Mouse (Mus musculus): ENCODE data around the gene Wdfy3.
"Not testable (repeated sequence)": the region's sequence is repeated elsewhere in the genome, so short reads cannot be mapped to it uniquely, and the experiment has no call there.

Wdfy3 gene

DNA sequence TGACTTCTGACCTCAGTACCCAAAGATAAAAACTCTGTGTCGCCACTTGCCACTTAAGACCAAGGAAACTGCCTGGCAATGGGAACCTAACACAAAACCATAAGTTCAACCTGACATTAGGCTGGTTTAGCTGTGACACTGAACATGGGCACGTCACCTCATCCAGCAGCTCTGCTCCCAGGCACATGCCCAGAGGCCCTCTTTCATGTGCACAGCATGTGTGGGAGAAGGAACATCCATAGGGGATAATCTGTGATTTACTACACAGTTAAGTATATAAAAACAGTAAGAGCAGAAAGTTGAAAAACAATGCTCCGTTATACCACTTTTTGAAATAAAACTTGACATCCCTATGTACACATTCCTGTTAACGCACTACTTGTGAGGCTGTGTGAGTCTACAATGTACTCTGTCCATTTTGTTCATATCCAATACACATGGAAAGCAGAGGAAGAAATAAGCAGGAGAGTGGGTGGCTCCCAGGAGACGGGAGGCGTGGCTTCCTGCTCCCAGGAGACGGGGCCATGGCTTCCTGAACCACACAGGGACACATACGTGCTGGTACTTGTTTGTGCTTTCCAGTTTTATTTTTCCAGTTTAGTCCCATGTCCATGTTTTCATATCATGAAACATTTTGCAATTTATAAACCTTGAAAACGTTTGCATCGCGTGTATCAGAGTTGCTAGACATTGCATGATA is 73.5 kb downstream of the Wdfy3 start:
- DNase-seq: no peak

DNA sequence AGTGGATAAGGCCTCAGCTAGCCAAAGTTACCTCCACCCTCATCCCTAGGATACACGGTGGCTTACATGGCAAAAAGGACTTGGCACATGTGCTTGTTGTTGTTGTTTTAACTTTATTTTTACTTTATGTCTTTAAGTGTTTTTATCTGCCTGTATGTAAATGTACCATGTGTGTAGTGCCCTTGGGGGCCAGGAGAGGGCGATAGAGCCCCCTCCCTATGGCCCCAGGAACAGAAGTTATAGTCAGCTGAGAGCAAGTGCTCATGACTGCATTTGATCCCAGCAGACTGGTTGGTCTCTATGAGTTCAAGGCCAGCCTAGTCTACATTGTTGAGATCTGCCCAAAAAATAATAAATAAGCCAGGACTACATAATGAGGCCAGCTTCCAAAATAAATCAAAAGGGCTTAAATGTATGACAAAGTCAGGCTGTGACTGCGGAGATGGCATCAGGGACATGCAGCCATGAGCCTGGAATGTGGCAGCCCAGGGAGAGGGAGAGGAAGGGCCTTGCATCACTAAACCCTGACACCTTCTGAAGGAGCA is 74.2 kb downstream of the Wdfy3 start:
- DNase-seq: no peak

DNA sequence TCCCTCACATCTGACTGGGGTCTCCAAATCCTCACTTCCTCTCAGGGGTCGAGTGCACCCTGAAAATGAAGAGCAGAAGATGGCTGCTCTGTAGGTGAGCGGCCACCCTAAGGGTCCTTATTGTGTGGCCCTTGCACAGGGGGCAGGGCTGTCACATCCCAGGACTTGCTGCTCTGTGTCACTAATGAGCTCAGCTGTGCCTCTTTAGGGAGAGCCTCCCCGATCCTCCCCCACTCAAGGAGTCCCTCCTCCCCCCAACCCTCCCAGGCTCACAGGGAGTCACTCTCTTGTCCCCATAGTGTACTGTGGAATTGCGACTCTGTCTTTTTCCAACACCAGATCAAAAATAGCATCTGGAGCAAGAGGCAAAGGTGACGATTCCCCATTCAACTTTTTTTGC is 75.7 kb downstream of the Wdfy3 start:
- no peak for DNase-seq

DNA sequence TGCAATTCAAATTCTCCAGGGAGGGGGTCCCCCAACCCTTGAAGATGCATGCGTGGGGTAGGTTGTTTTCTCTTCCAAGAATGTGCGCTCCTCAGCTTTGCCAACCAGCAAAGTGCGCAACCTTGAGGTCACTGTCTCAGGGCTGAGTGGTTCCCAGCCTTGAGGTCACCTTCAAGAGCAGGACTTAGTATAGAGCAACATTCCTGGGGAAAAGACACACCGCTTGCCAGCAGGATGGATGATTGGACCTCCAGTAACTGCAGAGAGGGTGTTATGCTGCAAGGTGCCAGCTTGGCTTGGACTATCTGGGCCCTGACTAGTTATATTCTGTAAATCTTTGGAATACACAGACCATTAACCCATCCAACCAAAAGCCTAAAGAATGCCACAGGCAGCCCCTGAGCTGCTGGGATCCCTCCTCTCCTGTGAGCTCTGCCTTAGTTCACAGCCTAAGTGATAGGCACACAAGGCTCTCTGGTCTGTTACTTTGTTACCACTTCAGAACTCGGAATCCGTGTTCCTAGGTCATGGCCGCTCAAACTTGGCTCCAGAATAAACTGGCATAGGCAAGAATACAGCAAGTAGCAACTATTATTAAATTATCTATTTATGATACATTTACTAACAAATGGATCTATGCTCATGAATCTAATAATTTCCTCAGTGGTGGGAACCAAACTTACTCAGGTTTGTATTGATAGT is 76.6 kb downstream of the Wdfy3 start:
- no peak for DNase-seq

DNA sequence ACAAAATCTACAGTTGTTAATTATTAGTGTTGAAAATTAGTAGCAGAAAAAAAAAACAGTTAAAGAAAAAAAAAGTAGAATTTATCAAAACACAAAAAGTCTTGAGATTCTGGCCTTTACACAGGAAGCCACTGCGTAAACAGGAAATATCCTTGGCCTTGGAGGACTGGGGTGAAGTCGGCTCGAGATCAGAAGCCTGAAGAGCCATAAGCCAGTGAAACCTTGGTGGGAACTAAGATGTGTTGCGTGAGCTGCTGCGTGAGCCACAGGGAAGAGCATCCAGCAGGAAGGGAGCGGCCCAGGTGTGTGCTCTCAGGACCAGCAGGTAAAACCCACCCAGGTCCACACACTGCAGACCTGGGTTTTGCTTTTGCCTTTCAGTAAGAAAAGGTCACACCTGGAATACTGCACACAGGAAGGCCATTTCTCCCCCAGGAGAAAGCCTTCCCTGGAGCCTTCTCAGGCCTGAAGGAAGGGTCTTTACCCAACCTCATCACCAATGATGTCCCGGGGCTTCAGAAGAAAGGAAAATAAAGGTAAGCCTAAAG is 79.3 kb downstream of the Wdfy3 start:
- DNase-seq: no peak

DNA sequence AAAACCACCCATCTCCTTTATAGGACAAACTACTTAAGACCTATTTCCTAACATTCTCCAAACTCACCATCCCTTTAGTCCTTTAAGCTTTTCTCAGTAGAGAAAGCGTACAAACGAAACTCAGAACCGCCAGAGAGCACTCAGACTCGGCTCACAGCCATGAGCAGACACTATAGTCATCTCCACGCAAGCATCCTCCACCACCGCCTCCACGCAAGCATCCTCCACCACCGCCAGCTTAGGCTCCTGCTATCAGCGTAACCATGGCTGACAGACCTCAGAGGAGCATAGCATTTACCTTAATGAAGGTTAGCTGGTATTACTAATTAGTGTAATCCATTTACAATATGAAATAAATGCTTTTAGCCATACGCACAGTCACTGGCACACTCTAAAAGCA is 81.2 kb downstream of the Wdfy3 start:
- no peak for DNase-seq

DNA sequence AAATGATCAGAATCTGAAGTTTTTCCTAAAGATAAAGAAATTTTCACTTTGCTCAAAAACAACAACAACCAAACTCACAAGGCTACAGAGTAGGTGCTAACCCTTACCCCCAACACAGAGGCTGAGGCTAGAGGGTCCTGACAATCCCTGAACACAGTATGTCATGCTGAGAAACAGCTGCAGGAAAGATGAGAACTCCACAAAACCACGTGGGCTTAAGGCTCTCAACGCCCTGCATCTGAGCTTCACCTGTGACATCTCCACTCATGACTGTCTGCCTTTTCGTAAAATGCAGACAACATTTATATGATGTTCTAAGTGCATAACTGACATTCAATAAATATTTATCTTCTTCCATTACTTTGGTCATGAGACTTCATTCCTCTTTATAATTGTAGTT is 83.0 kb downstream of the Wdfy3 start:
- no peak for DNase-seq

DNA sequence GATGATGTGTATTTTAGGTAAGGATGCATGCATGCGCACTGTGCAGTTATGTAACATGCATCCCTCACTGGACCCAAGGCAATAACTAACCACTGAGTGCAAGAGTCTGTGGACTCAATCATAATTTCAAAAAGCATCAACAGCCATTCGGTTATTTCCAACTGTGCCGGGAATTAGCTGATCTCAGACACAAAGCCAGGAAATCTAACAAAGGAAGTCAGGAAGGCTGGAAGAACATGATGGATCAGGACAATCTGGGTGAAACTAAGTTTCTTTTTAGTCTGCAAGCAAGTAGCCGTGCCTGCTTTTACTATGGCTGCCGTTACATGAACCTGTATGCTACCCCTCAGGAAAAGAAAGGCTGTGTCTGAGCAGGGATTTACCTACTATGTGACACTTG is 87.5 kb downstream of the Wdfy3 start:
- no peak for DNase-seq

DNA sequence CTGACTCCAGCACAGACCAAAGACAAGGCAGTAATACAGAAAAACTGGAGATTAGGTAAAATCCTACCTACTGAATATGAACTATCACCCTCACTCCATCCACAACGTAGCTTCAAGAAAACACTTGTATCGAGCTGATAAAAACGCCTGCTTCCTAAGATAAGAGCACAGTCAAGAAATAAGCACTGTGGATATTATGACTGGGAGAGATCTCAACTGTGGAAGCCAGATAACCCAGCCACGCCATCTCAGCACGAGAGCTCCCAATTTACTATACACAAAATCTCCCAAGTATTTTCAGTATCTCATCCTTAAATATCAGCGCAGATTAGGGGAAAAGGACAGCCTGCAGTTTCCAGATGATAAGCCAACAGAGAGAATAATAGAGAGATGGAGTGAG is 90.1 kb downstream of the Wdfy3 start:
- DNase-seq: no peak

DNA sequence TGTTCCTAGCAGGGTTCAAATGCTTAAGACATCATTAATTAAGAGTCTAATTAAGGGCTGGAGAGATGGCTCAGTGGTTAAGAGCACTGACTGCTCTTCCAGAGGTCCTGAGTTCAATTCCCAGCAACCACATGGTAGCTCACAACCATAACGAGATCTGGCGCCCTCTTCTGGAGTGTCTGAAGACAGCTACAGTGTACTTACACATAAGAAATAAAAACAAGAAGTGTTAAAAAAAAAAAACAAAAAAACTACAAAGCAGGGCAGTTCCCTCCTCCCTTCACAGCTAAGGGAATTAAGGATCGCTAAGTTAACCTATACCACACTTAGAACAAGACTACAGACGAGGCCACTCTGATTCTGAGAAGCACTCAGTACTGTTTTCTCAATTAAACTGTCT is 97.1 kb downstream of the Wdfy3 start:
- not testable (repeated sequence) for DNase-seq

DNA sequence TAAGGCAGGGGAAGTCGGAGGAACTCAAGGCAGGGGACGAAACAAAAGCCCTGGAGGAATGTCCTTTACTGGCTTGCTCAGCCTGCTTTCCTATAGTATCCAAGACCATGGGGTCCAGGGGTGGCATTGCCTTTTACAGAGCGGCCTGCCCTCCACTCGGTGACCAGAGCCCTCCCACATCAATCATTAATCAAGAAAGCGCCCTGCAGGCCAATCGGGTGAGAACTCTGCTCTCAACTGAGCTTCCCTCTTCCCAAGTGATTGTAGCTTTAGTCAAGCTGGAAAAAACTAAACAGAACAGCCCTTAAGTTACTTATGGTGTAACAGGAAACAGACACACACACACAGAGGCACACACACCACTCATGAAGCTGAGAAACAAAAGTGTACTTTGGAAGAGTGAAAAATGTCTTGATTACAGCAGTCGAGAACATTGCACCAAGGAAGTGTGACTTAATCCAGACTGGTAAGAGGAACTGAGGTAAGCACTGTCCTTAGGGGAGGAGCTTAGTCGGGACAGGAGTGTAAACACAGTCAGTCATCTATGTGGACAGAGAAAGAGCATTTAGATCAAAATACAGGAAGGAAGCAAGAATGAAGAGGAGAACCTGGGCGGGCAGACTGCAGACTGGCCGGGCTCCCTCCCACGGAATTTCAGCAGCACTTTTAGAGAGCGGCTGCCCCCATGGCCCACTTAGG is 101.4 kb downstream of the Wdfy3 start:
- DNase-seq: peak; percentile 32

DNA sequence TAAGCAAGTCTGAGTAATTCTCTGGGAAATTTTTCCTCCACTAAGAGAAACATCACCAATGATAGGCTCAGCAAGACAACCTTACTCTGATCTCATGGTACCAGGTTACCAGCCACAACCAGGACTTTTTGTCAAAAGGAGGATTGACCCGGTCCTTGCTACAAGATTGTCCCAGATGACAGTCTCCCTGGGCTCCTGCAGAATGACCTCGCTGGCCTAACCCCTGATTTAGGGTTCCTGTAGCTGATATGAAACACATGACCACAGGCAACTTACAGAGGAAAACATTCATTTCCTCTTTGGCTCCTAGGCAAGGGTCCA is 101.9 kb downstream of the Wdfy3 start:
- DNase-seq: no peak

DNA sequence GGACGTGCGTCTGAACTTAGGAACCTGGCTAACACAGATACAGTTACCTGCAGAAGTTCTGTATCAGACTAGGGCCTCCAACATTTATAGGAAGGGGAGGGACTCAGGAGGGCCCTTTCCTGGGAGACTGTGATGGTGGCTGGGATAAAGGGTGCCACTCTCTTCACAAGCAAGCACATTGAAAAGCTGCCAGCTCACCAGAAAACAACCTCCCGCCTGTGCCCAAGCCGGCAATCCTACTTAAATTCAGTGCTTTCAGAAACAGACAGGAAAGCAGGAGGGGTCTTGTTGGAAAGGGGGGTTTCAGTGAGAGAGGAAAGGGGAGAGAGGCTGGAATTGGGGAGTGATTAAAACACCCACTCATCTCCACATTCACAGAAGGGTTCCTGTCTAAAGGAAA is 106.9 kb downstream of the Wdfy3 start:
- DNase-seq: no peak

DNA sequence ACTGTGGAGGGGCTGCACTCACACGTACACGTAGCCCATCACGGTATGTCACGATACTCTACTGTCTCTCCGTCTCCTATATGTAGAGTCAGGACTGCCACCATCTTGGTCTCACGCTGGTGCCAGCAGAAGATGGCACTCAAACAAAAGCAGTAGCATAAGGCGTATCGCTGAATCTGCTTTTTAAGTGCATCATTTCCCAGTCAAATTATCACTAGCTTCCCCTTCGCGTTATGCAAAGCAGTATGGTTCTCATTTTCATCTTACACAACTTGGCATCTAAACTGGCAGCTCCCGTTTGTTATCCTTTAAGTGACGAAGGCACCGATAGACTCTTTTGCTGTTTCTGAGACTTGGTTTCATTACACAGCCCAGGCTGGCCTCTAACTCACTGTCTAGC is 110.4 kb downstream of the Wdfy3 start:
- no peak for DNase-seq

DNA sequence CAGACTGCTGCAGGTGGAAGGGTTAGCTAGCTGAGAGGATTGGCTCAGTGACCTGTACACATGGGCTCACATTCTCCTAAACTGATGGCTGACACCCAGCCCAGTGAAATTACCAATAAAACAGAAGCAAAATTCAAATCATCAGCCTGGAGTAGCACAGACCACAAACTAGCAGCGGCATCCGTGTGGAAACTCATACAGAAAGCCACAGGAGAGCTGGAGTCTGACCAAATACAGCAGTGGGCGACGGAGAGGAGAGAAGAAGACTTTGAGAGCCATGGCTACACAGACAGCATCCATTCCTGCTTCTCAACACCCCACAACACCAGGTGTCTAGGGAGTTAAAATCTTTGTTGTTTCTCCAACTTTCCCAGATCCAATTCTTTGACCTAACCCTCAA is 110.8 kb downstream of the Wdfy3 start:
- DNase-seq: no peak

DNA sequence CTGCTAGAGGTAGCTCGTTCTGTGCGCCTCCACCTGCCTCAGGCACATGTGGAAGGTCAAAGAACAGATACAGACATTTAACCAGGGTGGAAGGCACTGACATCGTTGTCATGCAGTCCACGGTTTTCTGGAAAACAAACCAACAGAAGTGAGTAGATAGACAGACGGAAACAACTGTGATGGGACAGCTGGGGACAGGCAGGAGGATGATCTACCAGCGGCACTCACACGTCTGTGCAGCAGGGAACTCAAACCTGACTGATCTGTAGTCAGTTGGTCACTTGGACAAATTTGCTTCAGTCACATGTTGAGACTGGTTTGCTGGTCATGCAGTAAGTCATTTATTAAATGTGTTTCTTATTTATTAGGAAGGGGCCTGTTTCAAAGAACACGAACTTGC is 112.3 kb downstream of the Wdfy3 start:
- DNase-seq: no peak

DNA sequence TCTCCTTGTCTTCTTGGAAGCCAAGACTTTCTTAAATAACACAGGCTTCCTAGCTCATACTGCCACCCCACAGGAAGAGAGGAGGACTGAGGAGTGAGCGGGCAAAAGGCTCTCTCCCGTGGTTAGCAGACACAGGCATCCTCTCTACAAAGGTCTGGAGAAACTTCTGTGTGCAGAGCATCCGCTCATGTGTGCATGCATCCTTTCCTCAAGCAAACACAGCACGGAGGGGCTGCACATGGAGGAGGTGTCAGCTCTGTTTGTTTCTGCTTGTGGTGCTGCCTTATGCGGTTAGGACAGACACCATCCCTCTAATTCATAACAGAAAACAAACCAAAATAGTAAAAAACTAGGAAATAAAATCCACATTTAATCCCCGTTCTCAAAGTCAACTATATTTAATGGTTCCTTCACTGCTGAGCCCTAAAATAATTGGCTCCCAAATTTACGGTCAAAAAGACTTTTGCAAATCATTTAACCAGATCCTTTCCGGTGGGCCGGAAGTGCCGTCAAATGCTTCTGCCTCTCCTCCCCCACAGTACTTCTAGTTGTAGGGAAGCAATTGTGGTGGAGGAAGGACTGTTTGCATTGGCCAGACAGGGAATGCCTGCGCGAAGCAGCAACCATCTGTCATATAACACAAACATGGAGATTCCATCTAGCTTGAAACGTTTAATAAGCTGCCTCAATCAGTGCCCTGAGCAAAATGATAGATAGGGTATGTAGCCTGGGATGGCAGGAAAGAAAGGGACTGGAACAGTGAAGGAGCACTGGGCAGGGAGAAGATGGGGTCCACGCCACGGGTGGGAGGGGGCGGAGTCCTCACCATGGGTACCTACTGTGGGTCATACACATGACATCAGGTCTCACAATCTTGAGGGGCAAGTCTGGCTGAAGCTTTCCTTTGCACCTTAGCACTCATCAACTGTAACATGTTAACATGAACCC is 115.1 kb downstream of the Wdfy3 start:
- no peak for DNase-seq

DNA sequence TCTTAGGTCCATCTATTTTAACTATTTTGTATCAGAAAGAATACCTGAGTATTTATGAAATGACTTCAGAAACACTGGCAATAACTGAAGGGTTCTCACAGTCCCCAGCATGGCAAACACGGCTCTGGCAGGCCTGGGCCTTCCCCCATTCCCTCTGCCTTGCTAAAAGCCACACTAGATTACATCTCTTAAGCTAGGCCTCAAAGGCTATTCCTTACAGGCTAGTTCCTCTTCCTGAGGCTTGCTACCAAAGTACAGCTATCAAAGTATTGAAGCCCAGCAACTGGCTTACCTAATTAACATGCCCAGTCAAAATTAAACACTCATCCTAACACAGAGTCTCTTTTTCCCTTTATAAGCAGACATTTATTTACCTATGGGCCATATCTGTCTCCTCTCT is 117.8 kb downstream of the Wdfy3 start:
- DNase-seq: no peak

DNA sequence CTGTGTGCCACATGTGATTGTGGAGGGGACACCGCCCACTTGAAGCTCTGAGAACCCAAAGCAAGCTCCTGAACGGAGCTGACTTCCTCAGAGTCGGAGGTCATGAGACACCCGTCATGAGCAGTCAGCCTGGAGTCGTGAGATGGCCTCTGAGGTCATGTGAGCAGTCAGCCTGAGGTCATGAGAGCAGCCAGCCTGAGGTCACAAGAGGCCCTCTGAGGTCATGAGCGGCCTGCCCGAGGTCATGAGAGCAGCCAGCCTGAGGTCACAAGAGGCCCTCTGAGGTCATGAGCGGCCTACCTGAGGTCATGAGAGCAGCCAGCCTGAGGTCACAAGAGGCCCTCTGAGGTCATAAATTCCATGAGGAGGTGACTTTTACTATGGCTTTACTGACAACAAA is 120.4 kb downstream of the Wdfy3 start:
- peak; percentile 11 for DNase-seq

DNA sequence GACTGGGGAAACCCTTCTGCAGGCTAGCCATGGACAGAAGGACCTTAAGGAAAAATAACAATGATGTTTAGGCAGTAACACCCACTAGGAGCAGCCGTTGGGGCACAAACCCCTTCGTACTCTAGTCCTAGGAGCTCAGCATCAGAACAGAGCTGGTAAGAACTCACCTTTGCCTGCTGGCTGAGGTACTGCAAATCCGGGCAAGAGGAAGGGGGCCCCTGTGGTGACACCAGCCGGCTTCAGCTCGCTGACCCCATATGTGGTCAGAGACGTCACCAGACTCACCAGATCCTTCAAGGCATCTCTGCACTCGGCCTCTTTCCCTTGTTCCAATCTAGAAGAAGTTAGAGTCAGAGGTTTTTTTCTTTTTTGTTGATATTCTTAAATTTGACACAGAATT is 121.1 kb downstream of the Wdfy3 start:
- no peak for DNase-seq

DNA sequence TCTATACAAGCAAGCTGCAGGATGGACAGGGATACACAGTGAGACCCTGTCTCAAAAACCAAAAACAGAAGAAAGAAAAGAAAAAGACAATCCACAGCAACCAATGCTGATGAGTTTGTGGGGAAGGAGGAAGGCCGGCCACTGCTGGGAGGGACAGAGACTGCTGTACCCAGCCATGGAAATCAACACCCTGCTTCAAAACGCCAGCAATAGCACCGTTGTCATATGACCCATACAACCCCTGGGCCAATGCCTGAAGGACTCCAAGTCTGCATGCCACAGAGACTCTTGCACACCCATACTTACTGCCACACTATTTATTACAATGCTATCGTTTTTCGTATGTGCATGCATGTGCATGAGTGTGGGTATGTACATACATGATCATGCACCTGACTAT is 124.0 kb downstream of the Wdfy3 start:
- DNase-seq: no peak

DNA sequence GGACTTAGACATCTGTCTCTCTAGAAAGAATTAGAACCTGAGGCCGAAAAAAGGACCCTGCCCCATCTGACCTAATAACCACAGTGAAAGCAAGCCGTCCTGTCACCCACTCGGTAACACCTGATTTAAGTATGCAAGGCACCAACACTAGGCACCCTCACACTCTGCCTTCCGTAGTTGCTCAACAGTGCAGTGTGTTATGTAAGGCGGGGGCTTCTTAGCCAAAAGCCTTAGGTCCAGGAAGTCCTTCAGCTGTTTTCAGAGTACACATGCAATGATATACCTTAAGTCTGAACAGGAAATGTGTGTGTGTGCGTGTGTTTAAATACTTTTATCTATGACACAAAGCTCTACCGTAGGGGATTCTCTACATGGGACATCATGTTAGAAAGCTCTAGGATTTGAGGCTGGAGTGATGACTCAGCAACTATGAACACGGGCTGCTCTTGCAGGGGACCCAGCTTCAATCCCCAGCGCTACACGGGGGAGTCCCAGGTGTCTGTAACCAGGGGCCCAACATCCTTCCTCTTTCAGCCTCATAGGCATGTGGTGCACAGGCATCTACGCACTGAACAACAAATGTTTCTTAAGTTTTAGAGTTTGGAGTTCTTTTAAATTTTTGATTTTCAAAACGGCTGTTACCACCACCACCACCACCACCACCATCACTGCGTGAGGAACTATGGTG is 131.7 kb downstream of the Wdfy3 start:
- no peak for DNase-seq

Measured in embryo, embryonic 11 days (tissue).